Mouse (Mus musculus) urinary bladder, postnatal 10 days (tissue): ENCODE measurements around the gene Lmod1.

Experiments
- DNase-seq: peaks from one replicate; pipeline ENCODE4 v3.0.0; 2022; ENCODE audit warnings: low spot score

Gene Lmod1

DNA sequence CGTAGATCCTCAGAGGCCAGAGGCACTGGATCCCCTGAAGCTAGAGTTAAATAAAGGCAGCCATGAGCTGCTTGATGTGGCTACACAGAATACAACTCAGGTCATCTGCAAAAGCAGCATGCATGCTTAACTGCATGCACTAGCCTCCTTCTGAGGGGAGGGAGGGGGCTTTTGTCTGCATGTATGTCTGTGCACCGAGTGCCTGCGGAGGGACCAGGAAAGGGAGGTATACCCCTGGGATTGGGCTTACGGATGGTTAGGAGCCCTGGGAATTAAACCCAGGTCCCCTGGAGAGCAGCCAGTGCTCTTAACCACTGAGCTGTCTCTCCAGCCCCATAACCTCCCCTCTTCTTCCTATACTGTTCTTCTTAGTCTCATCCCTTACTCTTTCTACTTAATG, 87.5 kb downstream of the Lmod1 start:
- no peak for DNase-seq

DNA sequence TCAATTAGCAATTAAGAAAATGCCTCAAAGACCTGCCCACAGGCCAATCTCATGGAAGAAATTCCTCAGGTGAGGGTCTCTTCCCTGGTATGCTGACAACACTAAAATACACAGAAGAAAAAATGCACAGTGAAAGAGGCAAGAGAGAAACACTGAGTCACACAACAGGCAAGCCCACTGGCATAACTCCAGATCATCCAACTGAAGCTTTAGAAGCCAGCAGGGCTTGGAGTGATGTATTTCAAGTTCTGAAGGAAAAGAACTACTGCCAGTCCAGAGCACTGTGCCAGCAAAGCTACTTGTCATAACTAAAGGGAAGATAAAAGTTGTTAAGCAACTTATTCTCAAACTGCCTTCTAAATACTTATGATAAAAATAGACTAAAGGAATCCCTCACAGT, 89.4 kb downstream of the Lmod1 start:
- no peak for DNase-seq
